Comparison of ENCODE assay signal across 15 mouse cellular contexts in the genomic region with DNA sequence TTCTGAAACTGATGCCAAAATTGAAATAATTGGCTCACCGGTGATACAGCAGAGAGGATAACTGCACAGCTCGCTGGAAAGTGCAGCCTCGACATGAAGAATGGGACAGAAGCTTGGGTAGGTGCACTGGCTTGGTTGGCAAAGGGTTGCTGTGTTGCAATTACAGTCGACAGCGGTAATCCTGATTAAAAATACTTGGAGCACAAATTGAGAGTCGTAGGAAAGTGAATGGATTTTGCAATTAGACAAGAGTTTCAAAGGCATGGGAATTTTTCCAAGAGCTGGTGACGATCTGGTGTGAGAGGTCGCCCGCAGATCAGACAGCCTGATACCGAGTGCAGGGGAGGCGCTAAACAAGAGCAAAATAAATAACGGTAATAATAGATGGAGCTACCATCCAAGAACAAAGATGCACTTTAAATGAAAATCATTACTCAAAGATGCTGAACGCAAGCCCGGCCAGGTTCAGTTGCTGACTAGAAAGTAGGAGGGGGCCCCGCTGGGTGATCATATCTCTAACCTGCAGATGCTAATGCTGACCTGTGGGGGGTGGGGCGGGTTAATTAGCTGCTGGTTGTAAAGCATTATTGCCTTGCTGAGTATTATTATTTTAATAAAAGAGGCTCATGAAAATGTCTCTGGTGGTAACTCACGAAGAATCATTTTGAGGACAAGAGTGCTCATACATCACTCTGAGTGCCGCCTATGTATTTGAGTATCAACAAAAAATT.
DNase-seq lines count a peak whose midpoint lies in the region; ATAC-seq lines count a peak whose summit lies in the region.
"Had no signal": no experiment of that assay in that cellular context is flagged by ENCODE, and none has a peak within 500 bp of the region (broad histone marks: within the 10 kb centered on the region; RNA-seq: fewer than 3 reads in every experiment).

No protein-coding gene starts in this region.

- DNase-seq in forebrain, embryonic 10.5 days (ENCODE audit: extremely low spot score, low spot score), result no peak
- no peak for DNase-seq in kidney, postnatal 14 days
- DNase-seq in neural tube, embryonic 10.5 days (ENCODE audit: extremely low spot score, low spot score), result no peak
- no peak for DNase-seq in cerebellum, postnatal 14 days
- no peak for DNase-seq in gastrocnemius, postnatal 14 days
- DNase-seq: gastrocnemius, postnatal 10 days; heart, postnatal 10 days; lung, postnatal 10 days; right cerebral cortex, adult 18-20 months; thymus, adult 18-20 months had no signal

- no peak overlapping the region for H3K4me2 ChIP-seq in forebrain, embryonic 12.5 days
- no peak overlapping the region for H3K4me2 ChIP-seq in kidney, embryonic 14.5 days (replicated peaks; ENCODE audit: low read depth, low read length)
- H3K4me2 ChIP-seq in neural tube, embryonic 12.5 days (replicated peaks), result no peak overlapping the region

- H3K27me3 ChIP-seq in forebrain, embryonic 12.5 days, result no peaks in the 10 kb centered on the region; the same call in 1 of the 2 replicates
- peaks cover 5% of the 10 kb centered on the region; the same call in 1 of the 2 replicates for H3K27me3 ChIP-seq in forebrain, embryonic 10.5 days (ENCODE audit: poor library complexity, severe bottlenecking)
- H3K27me3 ChIP-seq in kidney, embryonic 14.5 days (ENCODE audit: control insufficient read depth, insufficient read depth, low read length), result no peaks in the 10 kb centered on the region
- no peaks in the 10 kb centered on the region for H3K27me3 ChIP-seq in neural tube, embryonic 12.5 days (replicated peaks)

- H3K9me3 ChIP-seq in forebrain, embryonic 12.5 days, result no peaks in the 10 kb centered on the region
- H3K9me3 ChIP-seq in forebrain, embryonic 10.5 days, result no peaks in the 10 kb centered on the region
- H3K9me3 ChIP-seq in kidney, embryonic 14.5 days (ENCODE audit: control insufficient read depth, low read length), result no peaks in the 10 kb centered on the region
- H3K9me3 ChIP-seq in neural tube, embryonic 12.5 days, result no peaks in the 10 kb centered on the region
- H3K9me3 ChIP-seq: heart, embryonic 10.5 days had no signal

- no peak overlapping the region for H3K4me3 ChIP-seq in forebrain, embryonic 12.5 days (replicated peaks)
- H3K4me3 ChIP-seq in forebrain, embryonic 10.5 days, result no peak overlapping the region
- H3K4me3 ChIP-seq in kidney, embryonic 14.5 days (ENCODE audit: low read length), result no peak overlapping the region
- no peak overlapping the region for H3K4me3 ChIP-seq in neural tube, embryonic 12.5 days
- H3K4me3 ChIP-seq: heart, embryonic 10.5 days had no signal

- no peak overlapping the region for H3K27ac ChIP-seq in forebrain, embryonic 12.5 days
- H3K27ac ChIP-seq in forebrain, embryonic 10.5 days, result no peak overlapping the region
- H3K27ac ChIP-seq in kidney, embryonic 14.5 days (ENCODE audit: low read depth, low read length), result no peak overlapping the region
- no peak overlapping the region for H3K27ac ChIP-seq in neural tube, embryonic 12.5 days
- H3K27ac ChIP-seq: heart, embryonic 10.5 days; kidney, postnatal 0 days had no signal

- no peak overlapping the region for H3K9ac ChIP-seq in forebrain, embryonic 12.5 days
- H3K9ac ChIP-seq in kidney, embryonic 14.5 days (ENCODE audit: low read depth, low read length), result no peak overlapping the region
- no peak overlapping the region for H3K9ac ChIP-seq in neural tube, embryonic 12.5 days

- no peaks in the 10 kb centered on the region for H3K36me3 ChIP-seq in forebrain, embryonic 12.5 days (replicated peaks)
- no peaks in the 10 kb centered on the region for H3K36me3 ChIP-seq in forebrain, embryonic 10.5 days (replicated peaks)
- H3K36me3 ChIP-seq in kidney, embryonic 14.5 days (ENCODE audit: control insufficient read depth, insufficient read depth, low read length), result no peaks in the 10 kb centered on the region
- no peaks in the 10 kb centered on the region for H3K36me3 ChIP-seq in neural tube, embryonic 12.5 days
- H3K36me3 ChIP-seq: heart, embryonic 10.5 days had no signal

- H3K4me1 ChIP-seq in forebrain, embryonic 12.5 days, result peaks cover 16% of the 10 kb centered on the region
- peaks cover 21% of the 10 kb centered on the region for H3K4me1 ChIP-seq in forebrain, embryonic 10.5 days
- peaks cover 3% of the 10 kb centered on the region; the same call in 1 of the 2 replicates for H3K4me1 ChIP-seq in kidney, embryonic 14.5 days (ENCODE audit: control insufficient read depth, insufficient read depth, low read length)
- H3K4me1 ChIP-seq in neural tube, embryonic 12.5 days, result peaks cover 4% of the 10 kb centered on the region; the same call in 1 of the 2 replicates
- H3K4me1 ChIP-seq: heart, embryonic 10.5 days had no signal

- WGBS in forebrain, embryonic 12.5 days, result 61% methylated on average over 18 of the region's 18 CpGs
- WGBS in forebrain, embryonic 10.5 days, result 80% methylated on average over 18 of the region's 18 CpGs
- 47% methylated on average over 18 of the region's 18 CpGs for WGBS in kidney, embryonic 14.5 days
- WGBS in neural tube, embryonic 12.5 days, result 73% methylated on average over 18 of the region's 18 CpGs

- intact Hi-C loops in gastrocnemius, postnatal 14 days (cut with DNase I; ENCODE audit: low total_unique reads), result no loop called here

- 0 out of 2 replicates have a peak, but pooled peaks have one; percentile 41 for ATAC-seq in forebrain, embryonic 12.5 days (ENCODE audit: low FRiP score)
- peak; percentile 24; the same call in 1 of the 2 replicates for ATAC-seq in kidney, embryonic 14.5 days (ENCODE audit: low FRiP score, low TSS enrichment)
- ATAC-seq in neural tube, embryonic 12.5 days (ENCODE audit: low FRiP score, low read depth), result peak; percentile 41; the same call in 1 of the 2 replicates
